Mouse (Mus musculus): ENCODE results near the gene Uts2b. TPM values are rescaled to one million over a fixed set of nuclear protein-coding genes. Genes with fewer than 3 reads are reported as not detected.

Gene Uts2b
- 22.2 and 27.1 TPM in 2 replicates for polyA plus RNA-seq (2014; fragmentation: Nextera tagmentation; extraction: Ambion mirVana)

DNA sequence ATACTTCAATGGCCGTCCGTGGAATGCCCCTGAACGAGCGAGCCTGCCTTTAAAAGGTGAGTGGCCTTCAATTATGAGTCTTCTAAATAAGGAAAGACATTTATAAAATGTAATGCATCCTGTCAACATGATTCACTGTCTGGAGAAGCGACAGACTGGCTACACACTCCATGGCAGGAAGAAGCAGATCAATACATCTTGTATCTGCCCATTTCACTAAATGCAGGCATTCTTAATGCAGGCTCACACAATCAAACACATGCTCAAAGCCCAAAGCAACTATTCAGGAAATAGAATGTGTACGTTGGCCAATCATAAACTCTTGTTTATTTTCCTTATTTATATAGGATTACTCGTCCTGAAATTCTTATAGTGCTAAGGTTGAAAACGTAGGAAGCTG, at the start of gene Uts2b:
Gene Uts2b (minus strand): TSS at position 49 of the 400 bp plus-strand sequence.
- H3K9ac ChIP-seq (ENCODE audit: low read length), result no peak within 1 kb of the TSS
- H3K36me3 ChIP-seq (ENCODE audit: control insufficient read depth, insufficient read depth, low read length), result no peaks in the 10 kb centered on the region
- WGBS, result 63% methylated on average over 8 of the region's 8 CpGs
- H3K9me3 ChIP-seq (ENCODE audit: control insufficient read depth, low read length), result no peaks in the 10 kb centered on the region
- H3K4me1 ChIP-seq (ENCODE audit: control insufficient read depth in 2 of 2, insufficient read depth in 2 of 2, low read length in 2 of 2), result no peaks in the 10 kb centered on the region
- H3K27ac ChIP-seq (replicated peaks in 1 of 2; ENCODE audit: control insufficient read depth in 1 of 2, insufficient read depth in 1 of 2, low read depth in 2 of 2, low read length in 2 of 2), result no peak within 1 kb of the TSS
- ATAC-seq (ENCODE audit: insufficient number of reproducible peaks, insufficient read depth, low FRiP score, low read depth), result no peak
- no peaks in the 10 kb centered on the region for H3K27me3 ChIP-seq (ENCODE audit: control insufficient read depth, insufficient read depth, low read length)
- no peak within 1 kb of the TSS for H3K4me3 ChIP-seq (ENCODE audit: control insufficient read depth in 1 of 2, insufficient read depth in 1 of 2, low read depth in 1 of 2, low read length in 2 of 2)
- no peak within 1 kb of the TSS for H3K4me2 ChIP-seq (ENCODE audit: low read length)

DNA sequence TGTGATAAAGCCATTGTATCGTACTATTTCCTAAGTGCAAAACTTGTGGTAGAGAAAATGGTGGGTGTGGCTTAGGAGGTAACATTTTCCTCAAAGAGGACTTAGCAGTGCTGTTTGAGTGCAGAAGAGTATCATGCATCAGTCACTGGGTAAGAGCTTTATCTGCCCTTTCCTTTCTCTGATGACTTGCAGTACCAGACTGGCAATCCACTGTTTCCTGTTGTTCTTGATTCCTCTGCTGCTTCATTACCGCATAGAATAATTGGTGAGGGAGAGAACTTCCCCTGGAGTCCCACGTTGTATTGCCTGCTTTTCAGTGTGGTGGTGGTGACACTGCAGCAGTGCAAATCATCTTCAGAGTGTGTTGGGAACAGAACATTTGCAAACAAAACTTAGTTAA, 47.6 kb upstream of the Uts2b start:
- WGBS, result 78% methylated on average over 3 of the region's 3 CpGs
- H3K4me3 ChIP-seq (ENCODE audit: control insufficient read depth in 1 of 2, insufficient read depth in 1 of 2, low read depth in 1 of 2, low read length in 2 of 2), result no peak overlapping the region
- peaks cover 80% of the 10 kb centered on the region for H3K36me3 ChIP-seq (ENCODE audit: control insufficient read depth, insufficient read depth, low read length)

DNA sequence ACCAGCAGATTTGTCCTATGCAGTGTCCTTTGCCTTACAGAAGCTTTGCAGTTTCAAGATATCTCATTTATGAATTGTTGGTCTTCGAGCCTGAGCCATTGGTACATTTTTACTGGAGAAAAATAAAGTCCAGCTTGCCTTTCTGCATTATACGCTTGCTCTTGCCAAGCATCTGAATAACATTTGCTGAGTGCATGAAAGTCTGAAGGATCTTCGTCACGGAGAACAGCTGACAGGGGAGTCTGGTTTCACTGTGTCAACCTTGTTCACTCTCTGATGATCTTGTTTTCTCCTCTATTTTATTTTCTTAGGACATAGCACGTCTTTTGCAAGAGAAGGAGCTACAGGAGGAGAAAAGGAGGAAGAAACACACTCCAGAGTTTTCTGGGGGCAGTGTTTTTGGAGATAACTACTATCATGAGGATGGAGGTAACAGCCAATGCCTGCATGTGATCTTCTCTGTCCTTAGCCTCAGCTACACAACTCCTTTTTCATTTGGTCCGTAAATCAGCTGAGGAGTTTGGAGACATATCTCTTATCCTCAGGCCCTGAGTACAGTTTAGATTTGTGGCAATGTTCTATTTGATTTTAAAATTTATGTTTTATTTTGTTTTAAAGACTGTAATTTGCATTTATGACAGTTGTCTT, 47.0 kb upstream of the Uts2b start:
- H3K4me3 ChIP-seq (ENCODE audit: control insufficient read depth in 1 of 2, insufficient read depth in 1 of 2, low read depth in 1 of 2, low read length in 2 of 2), result no peak overlapping the region
- H3K36me3 ChIP-seq (ENCODE audit: control insufficient read depth, insufficient read depth, low read length), result peaks cover 80% of the 10 kb centered on the region
- H3K27ac ChIP-seq (replicated peaks in 1 of 2; ENCODE audit: control insufficient read depth in 1 of 2, insufficient read depth in 1 of 2, low read depth in 2 of 2, low read length in 2 of 2), result no peak overlapping the region
- ATAC-seq (ENCODE audit: insufficient number of reproducible peaks, insufficient read depth, low FRiP score, low read depth), result no peak
- no peaks in the 10 kb centered on the region for H3K27me3 ChIP-seq (ENCODE audit: control insufficient read depth, insufficient read depth, low read length)
- H3K4me2 ChIP-seq (ENCODE audit: low read length), result no peak overlapping the region
- 88% methylated on average over 6 of the region's 6 CpGs for WGBS
- H3K9ac ChIP-seq (ENCODE audit: low read length), result no peak overlapping the region
- H3K9me3 ChIP-seq (ENCODE audit: control insufficient read depth, low read length), result no peaks in the 10 kb centered on the region
- no peaks in the 10 kb centered on the region for H3K4me1 ChIP-seq (ENCODE audit: control insufficient read depth in 2 of 2, insufficient read depth in 2 of 2, low read length in 2 of 2)

More for the DNA sequence above, 47.6 kb upstream of the Uts2b start:
- H3K4me1 ChIP-seq (ENCODE audit: control insufficient read depth in 2 of 2, insufficient read depth in 2 of 2, low read length in 2 of 2), result no peaks in the 10 kb centered on the region
- H3K9me3 ChIP-seq (ENCODE audit: control insufficient read depth, low read length), result no peaks in the 10 kb centered on the region; the same call in 1 of the 2 replicates
- ATAC-seq (ENCODE audit: insufficient number of reproducible peaks, insufficient read depth, low FRiP score, low read depth), result no peak
- H3K27me3 ChIP-seq (ENCODE audit: control insufficient read depth, insufficient read depth, low read length), result no peaks in the 10 kb centered on the region
- no peak overlapping the region for H3K4me2 ChIP-seq (ENCODE audit: low read length)
- no peak overlapping the region for H3K27ac ChIP-seq (replicated peaks in 1 of 2; ENCODE audit: control insufficient read depth in 1 of 2, insufficient read depth in 1 of 2, low read depth in 2 of 2, low read length in 2 of 2)
- H3K9ac ChIP-seq (ENCODE audit: low read length), result no peak overlapping the region

DNA sequence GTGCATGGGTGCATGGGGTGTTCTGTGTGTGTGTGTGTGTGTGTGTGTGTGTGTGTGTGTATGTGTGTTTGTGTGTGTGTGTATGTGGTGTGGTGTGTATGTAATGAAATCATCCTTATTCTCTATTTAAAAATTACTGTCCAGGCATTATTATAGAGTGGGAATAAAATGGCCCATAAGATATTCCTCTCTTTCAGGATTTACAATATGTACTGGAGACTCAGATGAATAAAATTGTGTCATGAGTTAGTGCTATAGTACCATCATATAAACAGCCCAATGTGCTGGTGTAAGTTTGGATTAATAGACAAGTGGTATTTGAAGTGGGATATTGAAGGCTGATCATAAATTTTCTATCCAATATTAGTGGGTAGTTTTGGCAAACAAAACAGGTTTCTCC, 34.1 kb upstream of the Uts2b start:
- H3K4me2 ChIP-seq (ENCODE audit: low read length), result no peak overlapping the region
- peaks cover 0 to 5% of the 10 kb centered on the region in 2 experiments; a peak in 2 of 4 replicates for H3K4me1 ChIP-seq (ENCODE audit: control insufficient read depth in 2 of 2, insufficient read depth in 2 of 2, low read length in 2 of 2)
- H3K9me3 ChIP-seq (ENCODE audit: control insufficient read depth, low read length), result no peaks in the 10 kb centered on the region
- H3K4me3 ChIP-seq (ENCODE audit: control insufficient read depth in 1 of 2, insufficient read depth in 1 of 2, low read depth in 1 of 2, low read length in 2 of 2), result no peak overlapping the region
- no peak overlapping the region for H3K27ac ChIP-seq (replicated peaks in 1 of 2; ENCODE audit: control insufficient read depth in 1 of 2, insufficient read depth in 1 of 2, low read depth in 2 of 2, low read length in 2 of 2)
- no peak overlapping the region for H3K9ac ChIP-seq (ENCODE audit: low read length)
- no peaks in the 10 kb centered on the region for H3K27me3 ChIP-seq (ENCODE audit: control insufficient read depth, insufficient read depth, low read length)
- peaks cover 29% of the 10 kb centered on the region for H3K36me3 ChIP-seq (ENCODE audit: control insufficient read depth, insufficient read depth, low read length)
- no peak for ATAC-seq (ENCODE audit: insufficient number of reproducible peaks, insufficient read depth, low FRiP score, low read depth)

DNA sequence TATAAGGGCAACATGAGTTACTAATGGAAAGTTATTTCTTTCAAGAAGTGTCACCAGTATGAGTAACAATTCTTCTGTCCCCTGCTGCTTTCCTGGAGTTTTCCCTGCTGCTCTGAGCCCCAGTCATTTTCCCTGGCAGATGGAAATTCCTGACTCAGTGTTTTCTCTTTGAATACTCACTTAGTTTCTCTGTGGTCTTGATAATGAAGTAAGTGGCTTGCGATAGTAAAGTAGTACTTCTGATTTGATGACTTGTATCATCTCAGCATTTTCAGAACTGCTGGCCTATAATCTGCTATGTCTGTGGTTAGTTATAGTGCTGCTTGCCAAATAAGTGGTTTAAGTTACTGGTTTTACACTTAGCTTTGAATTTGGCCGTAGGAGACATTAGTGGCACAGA, 31.5 kb upstream of the Uts2b start:
- peaks cover 11% of the 10 kb centered on the region for H3K36me3 ChIP-seq (ENCODE audit: control insufficient read depth, insufficient read depth, low read length)
- no peak overlapping the region for H3K9ac ChIP-seq (ENCODE audit: low read length)
- no peak overlapping the region for H3K4me2 ChIP-seq (ENCODE audit: low read length)
- no peak for ATAC-seq (ENCODE audit: insufficient number of reproducible peaks, insufficient read depth, low FRiP score, low read depth)
- no peak overlapping the region for H3K4me3 ChIP-seq (ENCODE audit: control insufficient read depth in 1 of 2, insufficient read depth in 1 of 2, low read depth in 1 of 2, low read length in 2 of 2)
- no peaks in the 10 kb centered on the region for H3K27me3 ChIP-seq (ENCODE audit: control insufficient read depth, insufficient read depth, low read length)
- peaks cover 0 to 5% of the 10 kb centered on the region in 2 experiments; a peak in 2 of 4 replicates for H3K4me1 ChIP-seq (ENCODE audit: control insufficient read depth in 2 of 2, insufficient read depth in 2 of 2, low read length in 2 of 2)
- no peak overlapping the region for H3K27ac ChIP-seq (replicated peaks in 1 of 2; ENCODE audit: control insufficient read depth in 1 of 2, insufficient read depth in 1 of 2, low read depth in 2 of 2, low read length in 2 of 2)
- WGBS, result 55% methylated on average over 2 of the region's 2 CpGs
- no peaks in the 10 kb centered on the region for H3K9me3 ChIP-seq (ENCODE audit: control insufficient read depth, low read length)

DNA sequence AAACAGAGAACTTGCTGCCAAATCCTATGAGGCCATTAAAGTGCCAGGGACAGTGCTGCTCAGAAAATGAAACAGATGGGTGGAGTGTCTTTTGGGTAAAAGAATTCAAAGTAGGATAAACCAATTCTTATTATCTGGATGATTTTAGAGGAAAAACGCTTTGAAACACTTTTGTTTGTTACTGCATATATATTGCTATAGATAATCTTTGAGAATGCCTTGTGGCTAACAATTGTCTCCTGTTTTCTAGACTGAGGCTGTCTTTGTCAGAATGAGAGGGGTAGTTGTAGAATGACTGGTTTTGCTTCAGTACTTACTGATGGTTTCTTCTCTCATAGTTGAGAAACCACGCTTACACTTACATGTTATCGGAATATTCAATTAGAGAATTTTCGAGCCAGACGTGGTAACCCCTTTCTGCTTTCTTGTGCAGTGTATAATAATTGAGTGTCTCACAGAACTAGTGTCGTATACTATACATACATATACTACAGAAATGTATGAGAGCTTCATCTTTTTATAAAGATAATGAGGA, 29.7 kb upstream of the Uts2b start:
- peaks cover 0 to 5% of the 10 kb centered on the region in 2 experiments; a peak in 2 of 4 replicates for H3K4me1 ChIP-seq (ENCODE audit: control insufficient read depth in 2 of 2, insufficient read depth in 2 of 2, low read length in 2 of 2)
- no peak overlapping the region for H3K4me2 ChIP-seq (ENCODE audit: low read length)
- H3K27ac ChIP-seq (replicated peaks in 1 of 2; ENCODE audit: control insufficient read depth in 1 of 2, insufficient read depth in 1 of 2, low read depth in 2 of 2, low read length in 2 of 2), result no peak overlapping the region
- WGBS, result 88% methylated on average over 6 of the region's 6 CpGs
- no peak for ATAC-seq (ENCODE audit: insufficient number of reproducible peaks, insufficient read depth, low FRiP score, low read depth)
- H3K9ac ChIP-seq (ENCODE audit: low read length), result no peak overlapping the region
- no peaks in the 10 kb centered on the region for H3K27me3 ChIP-seq (ENCODE audit: control insufficient read depth, insufficient read depth, low read length)
- no peaks in the 10 kb centered on the region for H3K36me3 ChIP-seq (ENCODE audit: control insufficient read depth, insufficient read depth, low read length)
- no peak overlapping the region for H3K4me3 ChIP-seq (ENCODE audit: control insufficient read depth in 1 of 2, insufficient read depth in 1 of 2, low read depth in 1 of 2, low read length in 2 of 2)
- H3K9me3 ChIP-seq (ENCODE audit: control insufficient read depth, low read length), result 0 out of 2 replicates have a peak, but pooled peaks cover 3% of the 10 kb centered on the region

DNA sequence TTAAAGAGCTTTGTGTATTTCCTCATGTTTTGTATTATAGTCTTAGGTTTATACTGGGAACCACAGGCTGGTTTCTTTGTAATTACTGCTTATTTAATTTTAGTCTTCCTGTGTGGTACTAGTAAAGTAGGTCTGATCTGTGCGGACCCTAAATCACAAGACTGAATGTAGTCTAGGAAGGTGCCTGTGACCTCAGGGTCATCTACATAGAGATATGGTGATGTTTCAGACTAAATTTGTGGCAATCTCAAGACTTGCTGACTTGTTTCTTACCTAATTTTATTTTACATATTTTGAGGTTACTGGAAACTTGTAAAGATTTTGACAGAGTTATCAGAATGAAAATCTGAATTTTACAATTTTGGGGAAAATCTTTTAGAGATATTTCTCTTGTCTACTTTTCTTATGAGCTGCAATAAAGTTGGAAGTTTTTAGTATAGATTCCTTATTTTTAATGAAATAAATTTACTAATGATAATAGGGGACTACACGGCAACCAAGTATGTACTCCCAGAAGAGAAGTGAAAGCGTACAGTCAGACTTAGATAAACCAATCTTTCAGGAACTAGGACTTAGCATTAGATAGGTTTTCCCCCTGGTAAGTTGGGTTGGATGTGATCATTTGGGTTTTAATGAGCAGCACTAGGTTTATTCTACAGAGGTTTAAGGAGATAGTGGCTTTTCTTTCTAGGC, 29.1 kb upstream of the Uts2b start:
- Histone ChIP-seq H3K4me3 (ENCODE audit: control insufficient read depth in 1 of 2, insufficient read depth in 1 of 2, low read depth in 1 of 2, low read length in 2 of 2) (no peak overlapping the region), H3K9ac (ENCODE audit: low read length) (no peak overlapping the region), H3K27me3 (ENCODE audit: control insufficient read depth, insufficient read depth, low read length) (no peaks in the 10 kb centered on the region), H3K36me3 (ENCODE audit: control insufficient read depth, insufficient read depth, low read length) (no peaks in the 10 kb centered on the region), H3K4me1 (ENCODE audit: control insufficient read depth in 2 of 2, insufficient read depth in 2 of 2, low read length in 2 of 2) (peaks cover 0 to 5% of the 10 kb centered on the region in 2 experiments; a peak in 2 of 4 replicates), H3K27ac (replicated peaks in 1 of 2; ENCODE audit: control insufficient read depth in 1 of 2, insufficient read depth in 1 of 2, low read depth in 2 of 2, low read length in 2 of 2) (no peak overlapping the region), H3K9me3 (ENCODE audit: control insufficient read depth, low read length) (0 out of 2 replicates have a peak, but pooled peaks cover 3% of the 10 kb centered on the region), H3K4me2 (ENCODE audit: low read length) (no peak overlapping the region)
- WGBS, result 87% methylated on average over 3 of the region's 3 CpGs
- no peak for ATAC-seq (ENCODE audit: insufficient number of reproducible peaks, insufficient read depth, low FRiP score, low read depth)

Measured in heart, embryonic 14.5 days (tissue).